Mouse (Mus musculus): ENCODE data around the gene Smim5. TPM values are rescaled to one million over a fixed set of nuclear protein-coding genes. Genes with fewer than 3 reads are reported as not detected.

Gene Smim5
- polyA plus RNA-seq, 1 experiment, result 2.1 TPM

DNA sequence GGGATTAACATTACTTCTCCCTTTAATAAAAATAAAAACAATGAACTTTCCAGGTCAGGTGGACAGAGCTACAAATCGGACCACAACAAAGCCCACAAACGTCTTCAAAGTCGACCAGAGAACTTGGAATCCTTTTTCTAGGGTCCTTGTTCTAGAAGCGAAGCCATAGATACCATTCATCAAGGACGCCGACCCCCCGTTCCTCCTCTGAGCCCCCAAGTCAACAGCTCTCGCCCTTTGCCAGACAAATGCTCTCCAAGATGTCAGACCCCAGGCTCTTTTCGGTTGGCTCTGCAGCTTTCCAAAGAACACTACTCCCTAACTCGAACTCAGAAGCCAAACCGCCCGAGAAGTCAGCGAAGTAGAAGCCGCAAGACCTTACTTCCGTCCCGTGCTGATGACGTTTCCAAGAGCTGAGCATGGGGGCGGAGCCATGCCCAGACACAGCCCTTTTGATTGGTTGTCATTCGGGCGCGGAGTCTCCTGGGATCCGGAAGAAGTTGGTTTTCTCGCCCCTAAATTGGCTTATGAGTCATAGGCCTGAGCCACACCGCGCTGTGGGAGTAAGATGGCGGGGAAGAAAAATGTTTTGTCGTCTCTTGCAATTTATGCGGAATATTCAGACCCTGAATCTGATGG is 33.5 kb downstream of the Smim5 start, which contains the start of the genes Sap30bp and Recql5:
Gene Sap30bp, plus strand, starts transcription at position 175 of the 639 bp plus-strand sequence.
Gene Recql5, minus strand, starts transcription at position 370 of the 639 bp plus-strand sequence.
- Histone ChIP-seq H3K27me3 (ENCODE audit: control insufficient read depth) (no peaks in the 10 kb centered on the region), H3K36me3 (ENCODE audit: control insufficient read depth) (peaks cover 55% of the 10 kb centered on the region), H3K9me3 (ENCODE audit: control insufficient read depth, low read length) (no peaks in the 10 kb centered on the region), H3K4me3 (replicated peaks) (peak within 1 kb of the TSS; percentile 75), H3K4me1 (ENCODE audit: control insufficient read depth) (peaks cover 41% of the 10 kb centered on the region)
- no peak for TF ChIP-seq GATA1 (IDR thresholded peaks at IDR 0.05; ENCODE audit: low read length)
- TF ChIP-seq TAL1 (IDR thresholded peaks at IDR 0.05; ENCODE audit: low read length), result no peak

DNA sequence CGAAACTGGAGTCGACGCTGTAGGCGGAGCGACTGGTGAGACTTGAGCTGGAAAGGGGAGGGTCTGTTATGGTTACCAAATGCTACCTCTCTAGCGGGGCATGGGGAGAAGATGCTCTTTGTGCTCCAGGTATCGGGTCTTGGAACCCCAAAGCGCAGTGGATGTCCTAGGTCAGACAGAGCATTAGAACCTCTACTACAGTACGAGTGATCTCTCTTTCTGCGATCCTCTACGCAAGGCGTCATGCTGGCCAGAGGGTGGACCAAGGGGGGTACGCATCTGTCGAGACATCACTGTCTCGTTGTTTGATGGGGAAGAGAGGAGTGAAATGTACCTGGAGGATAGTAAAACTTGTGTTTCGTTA is 34.0 kb downstream of the Smim5 start:
- peaks cover 55% of the 10 kb centered on the region for H3K36me3 ChIP-seq (ENCODE audit: control insufficient read depth)
- H3K4me3 ChIP-seq (replicated peaks), result peak overlapping the region; percentile 75
- no peaks in the 10 kb centered on the region for H3K9me3 ChIP-seq (ENCODE audit: control insufficient read depth, low read length)
- H3K27me3 ChIP-seq (ENCODE audit: control insufficient read depth), result no peaks in the 10 kb centered on the region
- H3K4me1 ChIP-seq (ENCODE audit: control insufficient read depth), result peaks cover 41% of the 10 kb centered on the region
- TF ChIP-seq TAL1 (IDR thresholded peaks at IDR 0.05; ENCODE audit: low read length), result no peak
- no peak for TF ChIP-seq GATA1 (IDR thresholded peaks at IDR 0.05; ENCODE audit: low read length)

DNA sequence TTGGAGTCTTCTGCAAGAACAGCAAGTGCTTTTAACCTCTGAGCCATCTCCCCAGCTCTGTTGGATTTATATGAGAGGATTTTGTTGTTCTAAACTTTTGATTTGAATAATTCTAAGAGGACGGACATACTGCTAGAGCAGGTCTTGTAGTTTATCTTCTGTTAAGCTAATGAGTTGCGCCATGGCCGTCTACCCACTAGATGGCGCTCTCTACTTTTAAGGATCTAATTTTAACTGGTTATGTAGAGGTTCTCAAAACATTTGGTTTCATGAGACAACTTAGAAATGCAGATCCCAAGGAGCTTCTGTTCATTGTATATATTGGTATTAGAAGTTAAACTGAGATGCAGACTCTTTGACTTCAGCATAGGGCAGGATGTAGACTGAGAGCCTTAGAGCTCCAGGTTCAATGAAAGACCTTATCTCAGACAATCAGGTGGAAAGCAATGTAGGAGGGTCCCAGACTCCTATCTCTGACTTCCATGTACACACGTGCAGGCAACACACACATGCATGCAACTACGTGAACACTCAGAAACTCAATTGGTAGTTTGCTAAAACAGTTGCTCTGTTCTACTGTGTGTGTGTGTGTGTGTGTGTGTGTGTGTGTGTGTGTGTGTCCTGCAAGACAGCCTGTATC is 40.0 kb downstream of the Smim5 start:
- peaks cover 97% of the 10 kb centered on the region for H3K36me3 ChIP-seq (ENCODE audit: control insufficient read depth)
- no peaks in the 10 kb centered on the region for H3K9me3 ChIP-seq (ENCODE audit: control insufficient read depth, low read length)
- TF ChIP-seq TAL1 (IDR thresholded peaks at IDR 0.05; ENCODE audit: low read length) (no peak), GATA1 (IDR thresholded peaks at IDR 0.05; ENCODE audit: low read length) (peak; percentile 55; the same call in 1 of the 2 replicates)
- H3K27me3 ChIP-seq (ENCODE audit: control insufficient read depth), result no peaks in the 10 kb centered on the region
- no peak overlapping the region for H3K4me3 ChIP-seq (replicated peaks)
- H3K4me1 ChIP-seq (ENCODE audit: control insufficient read depth), result peaks cover 13% of the 10 kb centered on the region

DNA sequence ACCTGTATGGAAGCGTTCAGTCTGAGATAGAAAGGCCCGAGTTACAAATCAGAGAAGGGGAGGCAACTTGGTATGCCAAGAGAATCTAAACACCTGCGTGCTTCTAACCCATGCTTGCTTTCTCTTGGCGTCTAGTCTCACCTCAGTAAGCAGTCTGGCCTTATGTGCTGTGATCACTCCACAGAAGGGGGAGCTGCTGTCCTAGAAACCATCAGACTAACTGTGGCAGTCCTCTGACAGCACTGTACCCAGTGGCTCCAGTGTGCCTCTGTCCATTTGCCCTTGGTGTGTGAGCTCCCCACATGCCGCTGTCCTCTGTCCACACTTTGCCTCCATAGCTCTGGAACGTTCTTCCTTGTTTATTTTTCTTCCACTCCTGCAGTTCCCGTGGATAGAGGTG is 42.2 kb downstream of the Smim5 start:
- Histone ChIP-seq H3K36me3 (ENCODE audit: control insufficient read depth) (peaks cover 97% of the 10 kb centered on the region), H3K4me3 (replicated peaks) (no peak overlapping the region), H3K4me1 (ENCODE audit: control insufficient read depth) (peaks cover 11% of the 10 kb centered on the region), H3K9me3 (ENCODE audit: control insufficient read depth, low read length) (no peaks in the 10 kb centered on the region), H3K27me3 (ENCODE audit: control insufficient read depth) (no peaks in the 10 kb centered on the region)
- TF ChIP-seq TAL1 (IDR thresholded peaks at IDR 0.05; ENCODE audit: low read length) (no peak), GATA1 (IDR thresholded peaks at IDR 0.05; ENCODE audit: low read length) (no peak)

- H3K36me3 ChIP-seq (ENCODE audit: control insufficient read depth), result peaks cover 97% of the 10 kb centered on the region
- no peaks in the 10 kb centered on the region for H3K27me3 ChIP-seq (ENCODE audit: control insufficient read depth)
- peaks cover 4% of the 10 kb centered on the region for H3K4me1 ChIP-seq (ENCODE audit: control insufficient read depth)
- no peak overlapping the region for H3K4me3 ChIP-seq (replicated peaks)
- TF ChIP-seq TAL1 (IDR thresholded peaks at IDR 0.05; ENCODE audit: low read length), result no peak
- H3K9me3 ChIP-seq (ENCODE audit: control insufficient read depth, low read length), result no peaks in the 10 kb centered on the region
These were observed 45.5 kb downstream of the Smim5 start for GRCm38 (mm10) chr11:115945247-115945646.

DNA sequence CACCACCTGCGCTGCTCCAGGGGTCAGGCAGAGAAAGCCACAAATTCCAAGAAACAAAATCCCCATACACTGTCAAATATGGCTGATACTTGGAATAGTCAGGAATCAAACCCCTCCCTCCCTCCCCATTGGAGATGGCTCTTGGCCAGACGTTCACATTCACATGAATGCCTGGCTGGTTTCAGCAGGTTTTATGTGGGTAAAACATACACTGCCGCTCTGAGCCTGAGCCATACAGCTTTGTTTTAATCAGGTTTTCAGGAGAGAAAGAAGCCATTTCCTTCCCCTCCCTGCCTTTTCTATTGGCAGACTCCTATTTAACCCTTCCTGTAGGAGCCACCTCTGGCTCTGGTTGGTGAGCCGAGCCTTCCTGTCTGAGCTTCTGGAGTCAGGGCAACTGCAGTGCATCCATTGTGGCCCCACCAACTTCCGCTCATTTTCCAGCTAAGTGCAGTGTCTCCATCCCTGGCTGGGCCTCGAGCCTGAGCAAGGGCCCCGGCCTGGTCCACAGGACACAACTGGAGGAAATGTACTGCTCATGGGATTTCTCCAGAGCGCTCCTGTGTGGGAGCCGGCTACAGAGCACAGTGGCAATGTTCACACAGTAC is 46.6 kb downstream of the Smim5 start:
- H3K36me3 ChIP-seq (ENCODE audit: control insufficient read depth), result peaks cover 97% of the 10 kb centered on the region
- H3K4me3 ChIP-seq (replicated peaks), result no peak overlapping the region
- TF ChIP-seq GATA1 (IDR thresholded peaks at IDR 0.05; ENCODE audit: low read length) (no peak), TAL1 (IDR thresholded peaks at IDR 0.05; ENCODE audit: low read length) (no peak)
- H3K4me1 ChIP-seq (ENCODE audit: control insufficient read depth), result peaks cover 4% of the 10 kb centered on the region
- no peaks in the 10 kb centered on the region for H3K9me3 ChIP-seq (ENCODE audit: control insufficient read depth, low read length)
- H3K27me3 ChIP-seq (ENCODE audit: control insufficient read depth), result no peaks in the 10 kb centered on the region

- H3K4me1 ChIP-seq (ENCODE audit: control insufficient read depth), result peaks cover 4% of the 10 kb centered on the region
- peaks cover 96% of the 10 kb centered on the region for H3K36me3 ChIP-seq (ENCODE audit: control insufficient read depth)
- H3K9me3 ChIP-seq (ENCODE audit: control insufficient read depth, low read length), result no peaks in the 10 kb centered on the region
- no peaks in the 10 kb centered on the region for H3K27me3 ChIP-seq (ENCODE audit: control insufficient read depth)
- TF ChIP-seq TAL1 (IDR thresholded peaks at IDR 0.05; ENCODE audit: low read length), result no peak
- no peak for TF ChIP-seq GATA1 (IDR thresholded peaks at IDR 0.05; ENCODE audit: low read length)
- no peak overlapping the region for H3K4me3 ChIP-seq (replicated peaks)
These were observed 48.5 kb downstream of the Smim5 start for GRCm38 (mm10) chr11:115948316-115948715.

GRCm38 (mm10) chr11:115950719-115951118 is 51.0 kb downstream of the Smim5 start:
- Histone ChIP-seq H3K4me1 (ENCODE audit: control insufficient read depth) (peaks cover 3% of the 10 kb centered on the region), H3K4me3 (replicated peaks) (no peak overlapping the region), H3K27me3 (ENCODE audit: control insufficient read depth) (no peaks in the 10 kb centered on the region), H3K9me3 (ENCODE audit: control insufficient read depth, low read length) (no peaks in the 10 kb centered on the region), H3K36me3 (ENCODE audit: control insufficient read depth) (peaks cover 98% of the 10 kb centered on the region)
- TF ChIP-seq TAL1 (IDR thresholded peaks at IDR 0.05; ENCODE audit: low read length), result no peak
- no peak for TF ChIP-seq GATA1 (IDR thresholded peaks at IDR 0.05; ENCODE audit: low read length)

GRCm38 (mm10) chr11:115954712-115955111 is 54.9 kb downstream of the Smim5 start:
- H3K27me3 ChIP-seq (ENCODE audit: control insufficient read depth), result no peaks in the 10 kb centered on the region
- H3K9me3 ChIP-seq (ENCODE audit: control insufficient read depth, low read length), result no peaks in the 10 kb centered on the region
- peaks cover 3% of the 10 kb centered on the region for H3K4me1 ChIP-seq (ENCODE audit: control insufficient read depth)
- H3K4me3 ChIP-seq (replicated peaks), result no peak overlapping the region
- peaks cover 87% of the 10 kb centered on the region for H3K36me3 ChIP-seq (ENCODE audit: control insufficient read depth)
- TF ChIP-seq TAL1 (IDR thresholded peaks at IDR 0.05; ENCODE audit: low read length) (no peak), GATA1 (IDR thresholded peaks at IDR 0.05; ENCODE audit: low read length) (no peak)
